Mouse (Mus musculus) adrenal gland, postnatal 36 days (tissue): ENCODE data around the gene Pigq. TPM values are rescaled to one million over a fixed set of nuclear protein-coding genes. Genes with fewer than 3 reads are reported as not detected.
A peak's percentile ranks its signal among the peaks of the same experiment; 100 is the strongest.

ENCODE experiments used
- DNase-seq, 2 experiments: peaks; one replicate each; pipeline ENCODE4 v3.0.0; 2021; ENCODE audit warnings: mixed read lengths in 1 of 2
- total RNA-seq, 2 experiments: library from RNA; stranded (reverse); gene quantifications; 2 replicates each; pipeline ENCODE4 v1.2.3; 2021

The Pigq gene
- total RNA-seq, 2 experiments from 2014 or later, result 96.8 to 117 TPM

DNA sequence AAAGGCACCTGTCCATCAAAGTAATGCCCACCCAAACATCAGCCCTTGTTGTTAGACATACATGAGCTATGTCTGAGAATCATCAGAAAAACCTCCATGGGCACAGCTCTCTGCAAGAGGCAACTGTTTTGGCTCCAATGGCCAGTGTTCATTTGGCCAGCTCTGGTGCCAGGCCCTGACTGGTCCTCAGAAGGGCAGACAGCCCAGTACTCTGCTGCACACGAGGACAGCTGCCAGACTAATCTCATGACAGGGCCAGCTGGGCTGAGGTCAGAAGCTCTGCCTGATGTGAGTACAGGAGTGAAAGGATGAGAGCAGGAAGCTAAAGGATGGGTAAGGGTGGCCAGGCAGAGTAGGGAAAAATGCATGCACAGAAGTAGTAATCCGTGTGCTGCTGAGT lies 19.4 kb downstream of the Pigq start:
- DNase-seq, result peak; percentile 50 to 56

- DNase-seq, result no peak
Observed at GRCm38 (mm10) chr17:25922120-25922519, 22.6 kb downstream of the Pigq start.

GRCm38 (mm10) chr17:25919786-25920642 lies 24.7 kb downstream of the Pigq start:
- DNase-seq, result peak; percentile 100

- DNase-seq, result peak; percentile 54 to 64
Observed at GRCm38 (mm10) chr17:25919144-25919785, 25.5 kb downstream of the Pigq start, which contains the start of gene Rab40c. Gene Rab40c (minus strand): TSS chr17:25919727.

DNA sequence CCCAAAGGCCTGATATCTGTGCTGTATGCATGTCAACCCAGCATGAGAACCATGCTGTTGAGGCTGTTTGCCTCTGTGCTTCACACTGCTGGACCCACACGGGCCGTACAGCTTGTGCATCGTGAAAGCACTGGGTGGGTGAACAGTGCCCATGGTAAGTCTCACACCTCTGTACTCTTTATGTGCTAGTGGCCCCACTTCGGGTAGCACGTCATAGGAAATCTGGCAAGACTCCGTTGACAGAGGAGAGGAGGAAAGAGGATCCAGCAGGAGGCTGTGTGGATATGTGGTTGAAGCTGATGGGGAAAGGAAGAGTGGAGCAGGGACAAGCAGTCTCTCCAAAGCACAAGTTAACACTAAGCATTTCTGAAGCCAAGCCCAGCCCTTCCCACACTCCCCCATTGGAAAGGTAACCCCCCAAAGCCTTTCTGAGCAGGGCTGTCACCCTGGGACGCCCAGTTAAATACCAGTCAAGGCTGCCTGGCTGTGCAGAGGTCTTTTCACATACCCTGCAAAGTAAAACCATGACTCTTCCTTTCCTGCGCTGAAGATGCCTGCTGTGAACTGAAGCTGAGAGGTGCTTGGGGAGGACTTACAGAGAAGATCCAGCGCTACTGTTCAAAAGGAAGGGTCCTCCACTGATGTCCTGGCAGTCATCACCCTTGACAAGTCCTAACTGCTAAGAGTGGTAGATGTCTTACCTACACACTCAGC lies 26.5 kb downstream of the Pigq start:
- no peak for DNase-seq

GRCm38 (mm10) chr17:25916931-25917647 lies 27.6 kb downstream of the Pigq start:
- DNase-seq, result peak; percentile 77 to 83

GRCm38 (mm10) chr17:25914295-25914694 lies 30.4 kb downstream of the Pigq start:
- no peak for DNase-seq

DNA sequence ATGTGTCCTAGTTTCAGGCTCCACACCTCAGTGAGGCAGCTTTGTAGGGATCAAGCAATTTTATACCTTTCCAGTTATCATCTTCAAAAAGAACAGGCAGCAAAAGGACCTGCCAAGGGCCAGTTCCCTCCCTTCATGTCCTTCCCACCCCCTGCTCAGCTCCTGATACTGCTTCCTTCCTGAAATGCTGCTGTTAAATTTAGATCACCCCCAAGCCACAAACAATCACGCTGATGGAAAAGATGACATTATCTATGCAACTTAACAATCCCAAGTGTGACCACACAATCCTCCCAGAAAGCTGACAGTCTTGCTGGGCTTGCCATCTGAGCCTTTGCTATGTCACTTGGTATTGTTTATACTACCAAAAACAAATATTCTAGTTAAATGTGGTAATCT lies 30.9 kb downstream of the Pigq start:
- no peak for DNase-seq

GRCm38 (mm10) chr17:25913186-25913876 lies 31.4 kb downstream of the Pigq start:
- DNase-seq, result peak; percentile 74 to 75

DNA sequence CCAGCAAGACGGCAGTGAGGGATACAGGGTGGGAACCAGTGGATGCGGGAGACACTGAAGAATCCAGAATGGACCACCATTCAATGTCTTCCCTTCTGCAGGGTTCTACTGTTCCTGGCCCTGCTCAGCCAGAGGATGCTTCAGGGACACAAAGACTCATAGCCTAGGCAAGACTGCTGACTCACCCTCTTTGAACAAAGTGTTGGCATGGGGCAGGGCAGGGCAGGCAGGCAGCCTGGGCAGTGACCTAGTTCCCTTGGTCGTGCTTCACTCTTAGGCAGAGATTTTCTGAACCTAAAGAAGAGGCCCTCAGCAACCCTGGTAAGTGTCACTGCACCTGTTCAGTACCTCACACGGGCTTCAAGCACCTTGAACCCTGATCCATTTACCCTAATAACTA lies 32.9 kb downstream of the Pigq start:
- DNase-seq, result peak; percentile 81 to 86

- no peak for DNase-seq
Observed at GRCm38 (mm10) chr17:25907640-25908039, 37.1 kb downstream of the Pigq start.

GRCm38 (mm10) chr17:25903061-25903460 lies 41.7 kb downstream of the Pigq start:
- no peak for DNase-seq

DNA sequence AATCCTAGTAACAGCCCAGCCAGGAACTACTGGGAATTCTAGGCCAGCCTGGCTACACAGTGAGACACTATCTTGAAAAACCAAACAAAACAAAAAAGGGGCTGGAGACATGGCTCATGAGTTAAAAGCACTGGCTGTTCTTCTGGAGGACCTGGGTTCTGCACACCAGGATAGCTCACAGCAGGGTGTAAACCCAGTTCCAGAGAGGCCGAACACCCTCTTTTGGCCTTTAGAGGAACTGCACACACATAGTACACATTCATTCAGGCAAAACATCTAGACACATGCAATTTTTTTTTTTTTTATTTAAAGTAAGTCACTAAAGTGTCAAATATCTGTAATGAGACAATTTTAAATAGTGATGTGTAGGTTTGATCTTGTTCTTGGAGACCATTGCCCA lies 44.5 kb downstream of the Pigq start:
- DNase-seq, result no peak

- no peak for DNase-seq
Observed at GRCm38 (mm10) chr17:25895891-25896290, 48.8 kb downstream of the Pigq start.

DNA sequence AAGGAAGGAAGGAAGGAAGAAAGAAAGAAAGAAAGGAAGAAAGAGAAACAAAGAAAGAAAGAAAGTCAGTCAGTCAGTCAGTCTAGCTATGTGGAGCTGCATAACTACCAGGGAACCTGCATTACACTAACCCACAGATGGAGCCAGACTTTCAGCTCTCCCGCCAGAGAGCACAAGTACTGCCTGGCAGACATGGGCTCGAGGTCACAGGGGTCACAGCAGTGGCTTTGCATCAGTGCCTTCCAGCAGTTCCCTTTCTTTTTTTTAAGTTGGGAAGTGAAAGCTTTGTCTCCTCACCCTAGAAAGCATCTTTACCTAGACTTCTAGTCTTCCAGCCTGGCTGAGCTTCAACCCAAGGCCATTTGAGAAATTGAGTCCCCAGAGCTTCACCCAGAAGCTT lies 49.3 kb downstream of the Pigq start:
- peak in 1 of 2 experiments; percentile 27 for DNase-seq

GRCm38 (mm10) chr17:25893975-25894617 lies 50.6 kb downstream of the Pigq start:
- peak; percentile 83 to 84 for DNase-seq

DNA sequence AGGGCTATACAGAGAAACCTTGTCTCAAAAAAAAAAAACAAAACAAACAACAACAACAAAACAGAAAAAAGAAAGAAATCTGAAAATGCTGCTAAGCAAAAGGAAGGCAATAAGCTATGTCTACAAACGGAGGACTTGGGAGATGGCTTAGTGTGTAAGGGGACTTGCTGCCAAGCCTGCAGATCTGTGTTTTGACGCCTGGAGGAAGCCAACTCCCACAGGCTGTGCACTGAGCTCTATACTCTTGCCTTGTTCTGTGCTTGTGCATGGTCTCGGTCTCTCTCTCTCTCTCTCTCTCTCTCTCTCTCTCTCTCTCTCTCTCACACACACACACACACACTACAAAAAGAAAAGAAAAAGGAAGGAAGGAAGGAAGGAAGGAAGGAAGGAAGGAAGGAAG lies 55.9 kb downstream of the Pigq start:
- no peak for DNase-seq

DNA sequence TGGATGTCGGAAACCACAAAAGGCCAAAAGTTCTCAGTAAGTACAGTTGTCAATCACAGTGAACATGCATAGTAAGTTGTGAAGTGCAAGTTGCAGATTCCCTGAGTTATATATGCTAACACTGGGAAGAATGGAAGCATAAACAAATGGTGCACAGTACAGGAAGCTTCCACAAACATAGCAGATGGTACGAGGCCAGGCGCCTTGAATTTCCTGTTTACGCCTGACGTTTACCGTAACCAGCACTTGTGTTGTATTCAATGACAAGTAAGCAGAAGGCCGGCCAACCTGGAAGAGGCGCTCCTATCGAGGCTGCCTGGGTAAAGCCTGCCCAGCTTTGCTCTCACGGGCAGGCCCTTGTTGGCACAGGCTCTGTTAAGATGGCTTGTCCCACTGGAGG lies 57.3 kb downstream of the Pigq start:
- DNase-seq, result no peak

- DNase-seq, result no peak
Observed at GRCm38 (mm10) chr17:25886806-25887205, 57.9 kb downstream of the Pigq start.

DNA sequence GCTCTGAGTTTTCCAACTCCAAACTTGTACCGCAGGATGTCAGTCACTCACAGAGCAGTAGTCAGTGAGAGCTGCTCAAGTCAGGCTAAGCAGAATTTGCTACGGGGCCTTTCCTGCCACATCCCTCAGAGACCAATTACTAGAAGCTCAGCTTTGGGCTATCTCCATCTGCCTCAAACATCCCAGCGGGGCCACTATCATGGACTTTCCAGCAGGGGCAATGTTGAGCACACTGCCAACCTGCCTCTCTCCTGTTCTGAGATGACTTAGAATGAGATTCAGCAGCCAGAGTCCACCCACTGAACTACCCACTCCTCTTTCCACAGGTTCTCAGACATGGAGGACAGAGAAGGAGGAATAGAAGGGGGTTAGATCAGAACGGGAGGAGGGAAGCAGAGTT lies 59.1 kb downstream of the Pigq start:
- DNase-seq, result peak in 1 of 2 experiments; percentile 12

DNA sequence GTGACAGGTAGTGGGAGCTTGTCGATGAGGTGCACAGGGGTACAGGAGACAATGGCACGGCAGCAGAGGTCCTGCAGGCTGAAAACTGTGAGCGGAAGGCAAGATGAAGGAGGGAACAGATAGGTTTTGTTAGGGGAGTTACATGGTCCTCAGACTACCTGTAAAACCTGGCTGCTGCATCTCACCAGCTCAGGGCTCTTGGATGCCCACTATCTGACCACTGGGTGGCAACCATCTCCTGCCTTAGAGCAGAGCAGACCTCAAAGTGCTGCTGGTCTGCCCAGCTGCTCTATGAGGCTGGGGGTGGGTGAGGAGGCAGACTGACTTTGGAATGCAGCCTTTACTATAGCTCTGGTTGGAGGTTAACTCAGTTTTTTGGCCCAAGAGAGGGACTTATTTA lies 60.9 kb downstream of the Pigq start:
- no peak for DNase-seq
